Mouse (Mus musculus) kidney, adult 2 months (tissue): ENCODE results near the gene Galnt18.

Source experiments
- CTCF ChIP-seq: fragments of 200-500 bp; conservative IDR thresholded peaks from 2 replicates; pipeline ENCODE4 v1.5.1; 2011; ENCODE audit warnings: low read depth, mild to moderate bottlenecking, control low read depth, low read length, moderate library complexity, mixed read lengths; ENCODE audit not compliant: insufficient read depth, insufficient read length
- POLR2A ChIP-seq: fragments of 200-500 bp; IDR thresholded peaks from one replicate; pipeline ENCODE4 v1.6.1; 2011; ENCODE audit warnings: low read depth, low read length, control low read depth

- TF ChIP-seq POLR2A (no peak), CTCF (no peak)
These were observed 279.2 kb downstream of the Galnt18 start for GRCm38 (mm10) chr7:111500616-111501015.
